Mouse (Mus musculus) left cerebral cortex, postnatal 36 days (tissue): Measurements from ENCODE around the gene Dcaf10. TPM values are rescaled to one million over a fixed set of nuclear protein-coding genes. Genes with fewer than 3 reads are reported as not detected.

ENCODE experiments used
- DNase-seq, 2 experiments: peaks; one replicate each; pipeline ENCODE4 v3.0.0; 2021 to 2022; ENCODE audit warnings: low spot score in 2 of 2, mixed read lengths in 1 of 2
- intact Hi-C: fragments of 180-260 bp; cut with DNase I; formaldehyde crosslinking; loops from one replicate; pipeline ENCODE4 v1.15.1; 2025
- microRNA-seq: library from miRNA; unstranded; fragments of <30 nt; microRNA quantifications from one replicate; pipeline ENCODE4 v1.2.0, GENCODE M21; 2022
- total RNA-seq, 2 experiments: library from RNA; stranded (reverse); gene quantifications; 2 replicates each; pipeline ENCODE4 v1.2.3; 2021

The Dcaf10 gene
- total RNA-seq, 2 experiments from 2014 or later, result 19.3 to 22.7 TPM

DNA sequence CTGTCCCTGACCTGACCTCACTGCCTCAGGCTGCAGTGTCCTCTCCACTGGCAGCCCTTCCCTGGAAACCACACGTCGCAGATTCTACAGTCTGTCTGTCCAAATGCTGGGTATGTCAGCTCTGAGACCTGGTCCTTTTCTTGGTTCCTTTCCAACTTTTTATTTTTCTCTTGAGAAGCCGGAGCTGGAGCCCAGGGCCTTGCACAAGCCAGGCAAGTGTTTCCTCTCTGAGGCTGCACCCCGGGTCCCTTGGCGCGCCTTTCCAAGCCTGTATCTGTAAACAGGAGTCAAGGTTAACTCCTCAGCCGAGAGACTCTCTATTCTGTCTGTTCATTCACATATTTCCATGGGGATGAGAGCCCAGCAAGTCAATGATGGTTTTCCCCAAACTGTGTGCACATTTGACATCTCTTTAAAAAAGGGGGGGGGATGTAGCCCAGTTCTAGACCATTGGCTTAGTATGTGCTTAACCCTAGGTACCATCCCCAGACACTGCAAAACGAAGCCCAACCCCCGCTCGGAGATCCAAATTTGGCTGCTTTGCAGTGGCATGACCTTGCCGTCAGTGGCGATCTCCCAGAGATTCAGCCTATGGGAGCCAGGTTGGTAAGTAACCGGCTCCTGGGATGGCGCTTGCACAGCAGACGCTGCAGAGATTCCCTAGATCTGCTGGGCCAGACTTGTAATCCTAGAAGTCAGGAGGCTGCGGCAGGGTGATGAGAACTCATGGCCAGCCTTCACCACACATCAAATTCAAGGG, 70.7 kb downstream of the Dcaf10 start:
- intact Hi-C loops, result no loop called here
- DNase-seq, result no peak

GRCm38 (mm10) chr4:45413674-45414338, 71.9 kb downstream of the Dcaf10 start:
- intact Hi-C loops, result no loop called here
- no peak for DNase-seq

DNA sequence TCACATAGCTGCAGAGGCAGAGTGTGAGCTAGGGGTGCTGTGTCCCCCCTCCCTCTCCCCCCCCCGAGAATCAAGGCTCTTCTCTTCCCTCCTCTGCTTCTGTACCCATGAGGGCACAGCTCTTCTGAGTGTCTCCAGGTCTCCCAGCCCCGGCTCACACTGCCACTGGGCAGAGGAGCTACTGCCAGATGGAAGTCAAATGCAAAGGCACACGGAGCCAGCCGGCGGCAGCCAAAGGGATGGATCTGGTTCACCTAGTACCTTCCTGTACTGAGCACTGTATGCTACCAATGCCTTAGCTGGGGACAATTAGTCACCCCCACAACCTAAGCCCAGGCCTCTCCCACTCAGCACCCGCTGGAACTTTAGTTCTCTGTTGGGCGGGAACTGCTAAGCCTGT, 74.4 kb downstream of the Dcaf10 start:
- intact Hi-C loops, result loop anchor here (5.0 kb wide), 3 partner anchors 356 to 441 kb away; no protein-coding TSS in a partner anchor
- DNase-seq, result no peak

- intact Hi-C loops, result loop anchor here (2.0 to 5.0 kb wide), 4 partner anchors 194 to 439 kb away; no protein-coding TSS in a partner anchor
- DNase-seq, result peak; percentile 18 to 53
These were observed 76.5 kb downstream of the Dcaf10 start for GRCm38 (mm10) chr4:45418229-45418950.

DNA sequence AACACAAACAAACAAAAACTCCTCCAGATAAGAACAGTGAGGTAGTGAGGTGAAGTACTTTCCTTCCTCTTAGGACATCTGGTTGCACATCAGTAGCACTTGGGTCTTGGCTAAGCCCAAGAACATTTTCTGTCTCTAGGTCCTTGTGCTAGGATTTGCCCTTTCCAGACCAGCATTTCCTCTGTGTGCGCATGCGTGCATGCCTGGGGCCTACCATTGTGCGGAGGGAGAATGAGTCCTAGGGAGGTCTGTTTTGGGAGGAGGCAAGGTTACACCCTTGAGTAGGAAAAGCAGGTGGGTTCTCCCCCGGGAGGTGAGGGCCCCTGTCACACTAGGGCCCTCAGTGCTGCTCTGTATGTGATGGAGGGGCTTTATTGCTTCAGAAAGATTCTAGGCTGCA, 77.2 kb downstream of the Dcaf10 start:
- intact Hi-C loops, result loop anchor here (2.0 to 5.0 kb wide), 4 partner anchors 194 to 438 kb away; no protein-coding TSS in a partner anchor
- no peak for DNase-seq

DNA sequence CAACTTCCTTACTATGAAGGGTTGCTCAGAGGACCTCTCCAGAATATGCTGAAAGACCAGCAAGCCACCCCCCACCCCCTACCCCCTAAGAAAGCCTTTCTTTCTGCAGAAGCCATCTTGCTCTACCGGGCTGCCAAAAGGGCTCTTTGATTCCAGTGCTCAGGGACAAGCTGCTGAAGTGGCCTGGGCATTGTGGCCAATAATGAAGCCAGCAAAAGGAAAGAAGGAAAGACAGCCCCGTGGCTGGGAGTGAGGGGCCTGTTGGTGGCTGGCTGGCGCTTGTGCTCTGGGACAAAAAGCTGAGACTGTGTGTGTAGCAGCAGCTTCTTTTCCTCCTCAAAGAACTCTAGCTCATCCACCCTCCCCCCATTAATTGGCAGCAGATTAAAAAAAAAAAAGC, 78.8 kb downstream of the Dcaf10 start:
- no peak for DNase-seq
- intact Hi-C loops, result loop anchor here (5.0 kb wide), 1 partner anchor 112 kb away; the partner anchor contains the start of gene Shb

- intact Hi-C loops, result loop anchor here (5.0 kb wide), 1 partner anchor 111 kb away; the partner anchor contains the start of gene Shb
These were observed 79.8 kb downstream of the Dcaf10 start for GRCm38 (mm10) chr4:45421519-45422260.

DNA sequence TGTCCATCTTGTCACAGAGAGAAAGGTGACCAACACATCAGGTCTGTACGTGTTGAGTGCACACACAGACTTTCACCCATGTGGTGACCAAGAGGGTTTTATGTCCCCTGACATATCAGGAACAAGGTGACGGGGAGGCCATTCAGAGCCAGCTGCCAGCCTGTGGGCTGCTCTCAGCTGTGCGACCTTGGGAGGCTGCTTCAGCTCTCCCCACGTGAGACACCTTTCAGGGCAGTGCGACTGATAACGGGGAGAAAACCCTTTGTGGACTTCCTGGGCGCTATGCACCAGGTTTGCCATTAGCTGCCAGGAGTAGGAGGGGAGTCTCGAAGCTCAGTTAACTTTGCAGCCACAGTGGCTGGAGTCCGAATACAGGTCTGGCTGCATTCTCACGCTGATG, 80.7 kb downstream of the Dcaf10 start:
- no peak for DNase-seq
- intact Hi-C loops, result loop anchor here (5.0 kb wide), 1 partner anchor 110 kb away; the partner anchor contains the start of gene Shb

More at GRCm38 (mm10) chr4:45421519-45422260, 79.8 kb downstream of the Dcaf10 start:
- no peak for DNase-seq

DNA sequence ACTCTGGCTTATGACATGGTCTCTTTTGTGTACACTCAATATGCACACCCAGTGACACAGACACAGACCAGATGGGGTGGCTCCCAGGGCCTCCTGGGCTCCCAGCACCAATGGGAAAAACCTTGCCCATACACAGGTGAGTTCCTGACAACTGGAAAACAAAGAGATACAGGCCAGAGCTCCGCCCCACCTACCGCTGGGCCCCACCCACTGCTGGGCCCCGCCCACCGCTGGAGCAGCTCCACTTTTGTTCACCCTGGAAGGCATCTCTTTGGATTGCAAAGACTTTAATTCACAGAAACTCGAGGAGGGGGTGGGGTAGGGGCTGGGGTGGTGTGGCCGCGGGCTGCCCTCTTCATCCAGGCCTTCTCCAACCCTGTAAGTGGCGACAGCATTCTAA, 81.5 kb downstream of the Dcaf10 start:
- intact Hi-C loops, result loop anchor here (5.0 kb wide), 1 partner anchor 109 kb away; the partner anchor contains the start of gene Shb
- DNase-seq, result no peak

- intact Hi-C loops, result no loop called here
- DNase-seq, result no peak
These were observed 85.0 kb downstream of the Dcaf10 start for GRCm38 (mm10) chr4:45426724-45427457.

Small RNA genes within 50 kb of the gene (microRNA-seq; reads per million reads assigned to microRNA genes)
- not detected for gene Gm25692

Other genes starting within 250 kb of the Dcaf10 start
- gene Tomm5, start 234.0 kb upstream of the Dcaf10 start, total RNA-seq, result 10 to 100 TPM; 63.4 to 70.2 TPM
- 10 to 100 TPM; 11.7 to 16.4 TPM for gene Frmpd1, start 157.2 kb upstream of the Dcaf10 start, total RNA-seq
- 10 to 100 TPM; 15.0 to 17.8 TPM for gene Trmt10b, start 45.0 kb upstream of the Dcaf10 start, total RNA-seq
- 10 to 100 TPM; 12.3 to 17.8 TPM for gene Exosc3, start 631 bp downstream of the Dcaf10 start, total RNA-seq
- gene Slc25a51, start 66.7 kb downstream of the Dcaf10 start, total RNA-seq, result 100 to 1,000 TPM; 117 to 118 TPM
- gene Shb, start 190.4 kb downstream of the Dcaf10 start, total RNA-seq, result 10 to 100 TPM; 11.5 to 14.5 TPM